Mouse (Mus musculus): ENCODE measurements around the gene Zfhx2.

Gene Zfhx2

DNA sequence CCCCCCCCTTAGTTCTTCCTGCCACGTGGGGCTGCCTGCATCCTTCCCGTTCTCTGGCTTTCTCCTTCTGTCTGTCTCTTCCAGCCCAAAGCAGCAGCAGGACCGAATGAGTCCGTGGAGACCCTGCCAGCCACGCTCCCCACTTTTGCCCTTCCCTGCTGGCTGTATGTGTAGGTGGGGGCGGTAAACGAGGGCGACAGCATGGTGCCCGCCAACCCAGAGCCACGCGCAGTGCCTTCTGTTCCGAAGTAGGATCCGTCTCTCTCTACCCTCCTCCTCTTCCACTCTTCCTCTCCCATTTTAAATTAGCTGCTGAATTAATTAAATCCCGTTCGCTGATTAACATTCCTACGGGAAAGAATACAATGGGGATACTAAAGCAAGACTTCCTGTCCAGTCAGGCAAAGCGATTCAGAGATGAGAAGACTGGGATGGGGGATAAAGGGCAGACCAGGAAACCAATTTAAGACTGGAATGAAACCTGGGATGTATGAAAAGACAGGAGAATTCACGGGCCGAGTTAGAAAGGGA lies 59.4 kb downstream of the Zfhx2 start:
- no peak for DNase-seq (ENCODE audit: low read depth)

DNA sequence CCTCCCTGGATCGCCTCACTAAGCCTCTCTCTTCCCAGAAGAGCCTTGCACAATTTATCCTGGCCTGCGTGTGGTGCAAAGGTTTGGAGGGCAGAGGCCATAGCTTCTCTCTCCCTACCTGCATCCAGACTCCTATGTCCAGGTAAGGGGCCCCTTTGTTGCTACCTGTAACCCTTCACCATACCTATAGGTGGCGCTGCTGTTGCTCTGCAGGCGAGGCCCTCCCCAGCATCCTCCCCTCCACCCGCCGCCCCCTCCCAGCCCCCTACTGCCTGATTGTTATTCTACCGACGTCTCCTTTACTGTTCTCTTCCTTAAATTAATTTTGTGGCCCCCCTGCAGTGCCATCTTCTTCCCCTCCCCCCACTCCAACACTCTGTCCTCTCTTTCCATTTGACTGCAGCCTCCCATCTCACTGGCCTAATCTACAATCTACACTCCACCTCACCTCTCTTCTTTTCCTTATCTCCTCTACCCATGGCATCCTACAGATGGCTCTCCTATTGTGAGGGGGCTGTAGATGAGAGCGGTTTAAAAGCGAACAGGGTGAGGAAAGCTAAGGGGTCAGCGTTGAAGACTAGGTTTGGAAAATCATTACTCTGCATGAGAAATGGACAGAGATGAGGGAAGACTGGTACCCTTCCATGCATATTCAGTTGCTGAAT lies 63.0 kb downstream of the Zfhx2 start:
- no peak for DNase-seq (ENCODE audit: low read depth)

GRCm38 (mm10) chr14:55028333-55028835 lies 63.7 kb downstream of the Zfhx2 start:
- no peak for DNase-seq (ENCODE audit: low read depth)

DNA sequence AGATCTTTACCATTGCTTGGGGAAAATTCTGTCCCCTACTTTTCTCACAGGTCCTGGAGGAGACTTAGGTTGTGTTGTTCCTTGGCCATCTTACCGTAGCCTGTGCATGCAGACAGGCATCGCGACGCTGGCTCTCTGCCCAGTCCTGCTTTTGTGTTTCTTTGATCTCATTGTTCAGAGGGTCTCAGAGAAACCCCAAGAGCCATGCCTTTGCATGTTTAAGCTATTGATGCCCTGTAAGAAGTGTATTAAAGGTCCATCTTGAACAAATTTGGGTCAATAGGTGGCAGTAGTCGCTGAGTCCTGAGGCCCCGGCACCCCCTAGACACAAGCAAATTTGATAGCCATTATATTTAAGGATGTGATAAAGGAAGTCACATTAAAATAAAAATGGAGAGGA lies 64.5 kb downstream of the Zfhx2 start:
- DNase-seq (ENCODE audit: low read depth): peak; percentile 36

- DNase-seq (ENCODE audit: low read depth): no peak
Observed at GRCm38 (mm10) chr14:55027251-55027650, 64.9 kb downstream of the Zfhx2 start.

DNA sequence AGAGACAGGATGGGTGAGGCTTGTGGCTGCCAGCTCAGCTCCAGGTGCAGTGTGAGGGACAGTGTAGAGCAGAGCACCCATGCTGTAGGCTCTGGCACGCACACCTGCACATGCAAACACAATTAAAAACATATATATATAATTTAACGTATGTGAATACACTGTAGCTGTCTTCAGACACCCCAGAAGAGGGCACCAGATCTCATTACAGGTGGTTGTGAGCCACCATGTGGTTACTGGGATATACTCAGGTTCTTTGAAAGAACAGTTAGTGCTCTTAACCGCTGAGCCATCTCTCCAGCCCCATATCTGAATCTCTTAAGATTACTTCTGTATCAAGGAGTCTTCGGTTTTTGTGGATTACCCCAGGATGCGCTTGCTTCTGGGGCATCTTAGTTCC lies 66.6 kb downstream of the Zfhx2 start:
- no peak for DNase-seq (ENCODE audit: low read depth)

- peak; percentile 81 for DNase-seq (ENCODE audit: low read depth)
Observed at GRCm38 (mm10) chr14:55024236-55024635, 67.9 kb downstream of the Zfhx2 start.

- DNase-seq (ENCODE audit: low read depth): no peak
Observed at GRCm38 (mm10) chr14:55023011-55023410, 69.1 kb downstream of the Zfhx2 start.

GRCm38 (mm10) chr14:55020394-55020793 lies 71.7 kb downstream of the Zfhx2 start:
- DNase-seq (ENCODE audit: low read depth): no peak

- no peak for DNase-seq (ENCODE audit: low read depth)
Observed at GRCm38 (mm10) chr14:55016876-55017275, 75.2 kb downstream of the Zfhx2 start.

DNA sequence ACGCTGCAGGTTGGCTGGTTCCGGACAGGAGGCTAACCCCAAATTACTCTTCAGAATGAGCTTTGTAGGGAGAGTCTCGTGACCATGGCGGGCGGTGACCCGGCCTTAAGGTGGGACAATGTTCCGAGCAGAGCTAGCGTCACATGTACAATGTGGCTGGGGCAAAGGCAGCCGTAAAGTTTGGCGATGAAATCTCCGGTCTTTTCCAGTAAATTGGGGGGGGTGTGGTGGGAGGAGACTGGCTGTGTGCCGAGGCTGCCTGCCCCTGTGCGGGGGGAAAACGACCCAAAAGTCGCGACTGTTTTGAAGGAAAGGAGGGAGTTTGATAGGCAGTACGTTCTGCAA lies 76.4 kb downstream of the Zfhx2 start:
- DNase-seq (ENCODE audit: low read depth): no peak

DNA sequence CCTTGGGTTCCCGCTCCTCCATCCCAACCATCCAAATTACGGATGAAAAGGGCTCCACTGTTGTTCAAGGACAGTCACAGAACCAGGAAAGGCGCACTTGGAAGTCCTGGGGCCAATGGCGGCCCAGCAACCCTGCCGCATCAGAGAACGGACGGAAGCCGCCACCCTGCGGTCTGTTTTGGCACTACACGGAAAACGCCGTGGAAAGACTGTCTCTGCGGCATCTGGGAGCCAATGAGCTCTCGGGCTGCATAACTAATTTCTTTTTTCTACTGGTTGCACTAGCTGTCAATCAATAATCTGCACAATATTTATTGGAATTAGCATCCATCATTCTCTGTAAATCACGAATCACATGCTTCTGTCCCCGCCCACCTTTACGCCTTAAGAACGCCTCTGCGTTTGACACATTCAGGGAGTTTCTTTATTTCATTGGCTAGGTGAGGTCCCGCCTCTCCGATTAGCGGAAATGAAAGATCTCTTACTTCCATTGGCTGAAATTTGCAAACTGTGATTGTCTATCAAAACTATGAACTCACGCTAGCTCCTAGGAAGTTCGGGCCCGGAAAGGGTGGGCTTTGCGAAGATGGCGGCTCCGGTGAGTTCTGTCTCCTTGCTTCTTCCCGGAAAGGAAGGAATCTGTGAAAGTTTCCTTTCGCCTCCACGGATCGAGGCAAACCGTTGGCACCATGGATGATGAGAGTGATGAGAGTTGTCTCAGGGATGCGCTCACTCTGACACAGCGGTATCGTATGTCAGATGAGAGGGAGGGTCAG lies 76.9 kb downstream of the Zfhx2 start, which contains the start of gene Ngdn:
TSS of gene Ngdn (plus strand) at position 464 of the 776 bp plus-strand sequence.
- DNase-seq (ENCODE audit: low read depth): peak; percentile 100

- no peak for DNase-seq (ENCODE audit: low read depth)
Observed at GRCm38 (mm10) chr14:55014591-55014990, 77.5 kb downstream of the Zfhx2 start.

GRCm38 (mm10) chr14:55011116-55011515 lies 81.0 kb downstream of the Zfhx2 start:
- DNase-seq (ENCODE audit: low read depth): peak; percentile 57

Measured in 416B (cell line).